Mouse (Mus musculus): ENCODE measurements around the gene Fam163a. TPM values are rescaled to one million over a fixed set of nuclear protein-coding genes. Genes with fewer than 3 reads are reported as not detected.

Fam163a gene
- total and polyA plus RNA-seq, 3 experiments: 0.11 TPM; not detected in 2

GRCm38 (mm10) chr1:156168737-156169136, 36.1 kb downstream of the Fam163a start:
- Histone ChIP-seq H3K36me3 (replicated peaks) (no peaks in the 10 kb centered on the region), H3K9me3 (replicated peaks) (no peaks in the 10 kb centered on the region), H3K27me3 (ENCODE audit: insufficient read depth, low read length) (peaks cover 24% of the 10 kb centered on the region), H3K4me3 (ENCODE audit: low read depth, low read length) (no peak overlapping the region), H3K4me1 (ENCODE audit: insufficient read depth, low read depth, low read length) (peaks cover 2% of the 10 kb centered on the region; the same call in 1 of the 2 replicates)
- ATAC-seq (ENCODE audit: extremely low read depth, insufficient number of reproducible peaks, low FRiP score, poor library complexity, severe bottlenecking) (no peak), DNase-seq (ENCODE audit: low spot score) (no peak)
- TF ChIP-seq GATA2 (IDR thresholded peaks at IDR 0.05; ENCODE audit: borderline replicate concordance, low read depth, low read length) (no peak), CTCF (IDR thresholded peaks at IDR 0.05; ENCODE audit: low read depth, low read length) (no peak), TAL1 (conservative IDR thresholded peaks at IDR 0.05; ENCODE audit: low read depth, low read length) (no peak), GATA1 (IDR thresholded peaks at IDR 0.05; ENCODE audit: borderline replicate concordance, low read length) (no peak), POLR2AphosphoS5 (IDR thresholded peaks at IDR 0.05; ENCODE audit: insufficient replicate concordance, low read depth, low read length) (no peak)

- H3K36me3 ChIP-seq (replicated peaks): no peaks in the 10 kb centered on the region
- no peak for TF ChIP-seq GATA1 (IDR thresholded peaks at IDR 0.05; ENCODE audit: borderline replicate concordance, low read length)
- no peak for TF ChIP-seq TAL1 (conservative IDR thresholded peaks at IDR 0.05; ENCODE audit: low read depth, low read length)
- TF ChIP-seq GATA2 (IDR thresholded peaks at IDR 0.05; ENCODE audit: borderline replicate concordance, low read depth, low read length): no peak
- TF ChIP-seq POLR2AphosphoS5 (IDR thresholded peaks at IDR 0.05; ENCODE audit: insufficient replicate concordance, low read depth, low read length): no peak
- no peak for TF ChIP-seq CTCF (IDR thresholded peaks at IDR 0.05; ENCODE audit: low read depth, low read length)
- no peak for DNase-seq (ENCODE audit: low spot score)
- H3K27me3 ChIP-seq (ENCODE audit: insufficient read depth, low read length): peaks cover 8% of the 10 kb centered on the region
- no peaks in the 10 kb centered on the region for H3K9me3 ChIP-seq (replicated peaks)
- H3K4me3 ChIP-seq (ENCODE audit: low read depth, low read length): no peak overlapping the region
- H3K4me1 ChIP-seq (ENCODE audit: insufficient read depth, low read depth, low read length): peaks cover 34% of the 10 kb centered on the region
- ATAC-seq (ENCODE audit: extremely low read depth, insufficient number of reproducible peaks, low FRiP score, poor library complexity, severe bottlenecking): no peak
Measured at GRCm38 (mm10) chr1:156116770-156117169, 88.1 kb downstream of the Fam163a start.

- Histone ChIP-seq H3K36me3 (replicated peaks) (no peaks in the 10 kb centered on the region), H3K9me3 (replicated peaks) (no peaks in the 10 kb centered on the region), H3K4me3 (ENCODE audit: low read depth, low read length) (no peak overlapping the region), H3K4me1 (ENCODE audit: insufficient read depth, low read depth, low read length) (peaks cover 34% of the 10 kb centered on the region), H3K27me3 (ENCODE audit: insufficient read depth, low read length) (peaks cover 9% of the 10 kb centered on the region)
- DNase-seq (ENCODE audit: low spot score) (no peak), ATAC-seq (ENCODE audit: extremely low read depth, insufficient number of reproducible peaks, low FRiP score, poor library complexity, severe bottlenecking) (peak; percentile 92)
- TF ChIP-seq GATA1 (IDR thresholded peaks at IDR 0.05; ENCODE audit: borderline replicate concordance, low read length) (no peak), POLR2AphosphoS5 (IDR thresholded peaks at IDR 0.05; ENCODE audit: insufficient replicate concordance, low read depth, low read length) (no peak), TAL1 (conservative IDR thresholded peaks at IDR 0.05; ENCODE audit: low read depth, low read length) (no peak), CTCF (IDR thresholded peaks at IDR 0.05; ENCODE audit: low read depth, low read length) (no peak), GATA2 (IDR thresholded peaks at IDR 0.05; ENCODE audit: borderline replicate concordance, low read depth, low read length) (no peak)
Measured at GRCm38 (mm10) chr1:156113884-156114499, 90.8 kb downstream of the Fam163a start.

- peaks cover 8% of the 10 kb centered on the region for H3K27me3 ChIP-seq (ENCODE audit: insufficient read depth, low read length)
- ATAC-seq (ENCODE audit: extremely low read depth, insufficient number of reproducible peaks, low FRiP score, poor library complexity, severe bottlenecking): no peak
- no peak overlapping the region for H3K4me3 ChIP-seq (ENCODE audit: low read depth, low read length)
- TF ChIP-seq GATA1 (IDR thresholded peaks at IDR 0.05; ENCODE audit: borderline replicate concordance, low read length) (no peak), TAL1 (conservative IDR thresholded peaks at IDR 0.05; ENCODE audit: low read depth, low read length) (no peak), GATA2 (IDR thresholded peaks at IDR 0.05; ENCODE audit: borderline replicate concordance, low read depth, low read length) (no peak), CTCF (IDR thresholded peaks at IDR 0.05; ENCODE audit: low read depth, low read length) (no peak), POLR2AphosphoS5 (IDR thresholded peaks at IDR 0.05; ENCODE audit: insufficient replicate concordance, low read depth, low read length) (no peak)
- H3K36me3 ChIP-seq (replicated peaks): no peaks in the 10 kb centered on the region
- peaks cover 34% of the 10 kb centered on the region for H3K4me1 ChIP-seq (ENCODE audit: insufficient read depth, low read depth, low read length)
- DNase-seq (ENCODE audit: low spot score): no peak
- H3K9me3 ChIP-seq (replicated peaks): no peaks in the 10 kb centered on the region
Measured at GRCm38 (mm10) chr1:156112142-156112541, 92.7 kb downstream of the Fam163a start.

- Histone ChIP-seq H3K36me3 (replicated peaks) (no peaks in the 10 kb centered on the region), H3K4me1 (ENCODE audit: insufficient read depth, low read depth, low read length) (peaks cover 34% of the 10 kb centered on the region), H3K27me3 (ENCODE audit: insufficient read depth, low read length) (peaks cover 7% of the 10 kb centered on the region), H3K4me3 (ENCODE audit: low read depth, low read length) (no peak overlapping the region), H3K9me3 (replicated peaks) (no peaks in the 10 kb centered on the region)
- TF ChIP-seq POLR2AphosphoS5 (IDR thresholded peaks at IDR 0.05; ENCODE audit: insufficient replicate concordance, low read depth, low read length) (no peak), CTCF (IDR thresholded peaks at IDR 0.05; ENCODE audit: low read depth, low read length) (no peak), TAL1 (conservative IDR thresholded peaks at IDR 0.05; ENCODE audit: low read depth, low read length) (no peak), GATA1 (IDR thresholded peaks at IDR 0.05; ENCODE audit: borderline replicate concordance, low read length) (no peak), GATA2 (IDR thresholded peaks at IDR 0.05; ENCODE audit: borderline replicate concordance, low read depth, low read length) (no peak)
- ATAC-seq (ENCODE audit: extremely low read depth, insufficient number of reproducible peaks, low FRiP score, poor library complexity, severe bottlenecking) (no peak), DNase-seq (ENCODE audit: low spot score) (no peak)
Measured at GRCm38 (mm10) chr1:156111728-156112127, 93.1 kb downstream of the Fam163a start.

GRCm38 (mm10) chr1:156111090-156111489, 93.7 kb downstream of the Fam163a start:
- H3K4me1 ChIP-seq (ENCODE audit: insufficient read depth, low read depth, low read length): peaks cover 28% of the 10 kb centered on the region
- no peak for TF ChIP-seq CTCF (IDR thresholded peaks at IDR 0.05; ENCODE audit: low read depth, low read length)
- TF ChIP-seq TAL1 (conservative IDR thresholded peaks at IDR 0.05; ENCODE audit: low read depth, low read length): no peak
- TF ChIP-seq POLR2AphosphoS5 (IDR thresholded peaks at IDR 0.05; ENCODE audit: insufficient replicate concordance, low read depth, low read length): no peak
- no peak for TF ChIP-seq GATA2 (IDR thresholded peaks at IDR 0.05; ENCODE audit: borderline replicate concordance, low read depth, low read length)
- no peak for TF ChIP-seq GATA1 (IDR thresholded peaks at IDR 0.05; ENCODE audit: borderline replicate concordance, low read length)
- DNase-seq (ENCODE audit: low spot score): no peak
- no peaks in the 10 kb centered on the region for H3K36me3 ChIP-seq (replicated peaks)
- H3K27me3 ChIP-seq (ENCODE audit: insufficient read depth, low read length): peaks cover 7% of the 10 kb centered on the region
- no peak overlapping the region for H3K4me3 ChIP-seq (ENCODE audit: low read depth, low read length)
- no peak for ATAC-seq (ENCODE audit: extremely low read depth, insufficient number of reproducible peaks, low FRiP score, poor library complexity, severe bottlenecking)
- H3K9me3 ChIP-seq (replicated peaks): no peaks in the 10 kb centered on the region
